Mouse (Mus musculus) spleen, adult 2 months (tissue): ENCODE results near the gene A1cf. TPM values are rescaled to one million over a fixed set of nuclear protein-coding genes. Genes with fewer than 3 reads are reported as not detected.

Experiments used
- DNase-seq, 2 experiments: peaks; one replicate each; pipeline versions ENCODE4 v3.0.0 to v3.0.0-alpha.2; 2012 to 2021; ENCODE audit warnings: low spot score in 2 of 2, low read depth in 1 of 2
- H3K27ac ChIP-seq: fragments of 200-500 bp; 2 replicates; pipeline ENCODE4 v1.5.1; 2012; ENCODE audit warnings: low read length, inconsistent platforms; ENCODE audit not compliant: insufficient read depth
- H3K27me3 ChIP-seq: fragments of 200-500 bp; 2 replicates; pipeline ENCODE4 v1.6.1; 2012; ENCODE audit warnings: mild to moderate bottlenecking, moderate library complexity, low read length, inconsistent platforms; ENCODE audit not compliant: control insufficient read depth, insufficient read depth
- H3K36me3 ChIP-seq: fragments of 200-500 bp; 2 replicates; pipeline ENCODE4 v1.6.1; 2012; ENCODE audit warnings: mild to moderate bottlenecking, low read length, inconsistent platforms; ENCODE audit not compliant: control insufficient read depth, insufficient read depth
- H3K4me1 ChIP-seq: fragments of 200-500 bp; 2 replicates; pipeline ENCODE4 v1.6.1; 2011; ENCODE audit warnings: inconsistent platforms; ENCODE audit not compliant: control insufficient read depth, insufficient read depth, insufficient read length
- H3K4me3 ChIP-seq: fragments of 200-500 bp; 2 replicates; pipeline ENCODE4 v1.5.1; 2011; ENCODE audit warnings: mild to moderate bottlenecking, inconsistent platforms; ENCODE audit not compliant: insufficient read depth, insufficient read length; ENCODE audit errors: extremely low read depth
- CTCF ChIP-seq: fragments of 200-500 bp; IDR thresholded peaks from 2 replicates; pipeline ENCODE4 v1.5.1; 2011; ENCODE audit warnings: mild to moderate bottlenecking, inconsistent platforms; ENCODE audit not compliant: insufficient read depth, insufficient read length, insufficient replicate concordance; ENCODE audit errors: extremely low read depth
- POLR2A ChIP-seq: fragments of 200-500 bp; IDR thresholded peaks from 2 replicates; pipeline ENCODE4 v1.6.1; 2011; ENCODE audit warnings: low read depth, low read length, inconsistent platforms
- WGBS: fragments of 180-500 bp; shearing (Covaris S2); methylation state at CpG from one replicate; pipeline ENCODE4 v1.1.7; 2018; 5-methylcytosine and 5-hydroxymethylcytosine counted together
- polyA plus RNA-seq: library from polyadenylated mRNA; depleted of rRNA; stranded (reverse); fragments of >200 nt; gene quantifications from 2 replicates; pipeline ENCODE4 v1.2.3, GENCODE M21; 2012

Gene A1cf
- polyA plus RNA-seq, 1 experiment, result 0.07 TPM

- Histone ChIP-seq H3K27ac (no peak overlapping the region), H3K27me3 (no peaks in the 10 kb centered on the region), H3K36me3 (no peaks in the 10 kb centered on the region), H3K4me3 (no peak overlapping the region), H3K4me1 (no peaks in the 10 kb centered on the region)
- TF ChIP-seq CTCF (no peak), POLR2A (no peak)
- WGBS, result 78% methylated on average over 4 of the region's 4 CpGs
- DNase-seq, result no peak
Measured at GRCm38 (mm10) chr19:31877968-31878367, 9.4 kb downstream of the A1cf start.

- Histone ChIP-seq H3K36me3 (no peaks in the 10 kb centered on the region), H3K27me3 (no peaks in the 10 kb centered on the region), H3K27ac (no peak overlapping the region), H3K4me1 (no peaks in the 10 kb centered on the region), H3K4me3 (no peak overlapping the region)
- TF ChIP-seq POLR2A (no peak), CTCF (no peak)
- DNase-seq, result no peak
- WGBS, result 83% methylated on average over 4 of the region's 4 CpGs
Measured at GRCm38 (mm10) chr19:31884594-31884993, 16.0 kb downstream of the A1cf start.

- no peak for DNase-seq
- H3K36me3 ChIP-seq, result no peaks in the 10 kb centered on the region
- no peak overlapping the region for H3K4me3 ChIP-seq
- no peaks in the 10 kb centered on the region for H3K4me1 ChIP-seq
- H3K27ac ChIP-seq, result no peak overlapping the region
- TF ChIP-seq CTCF (no peak), POLR2A (no peak)
- H3K27me3 ChIP-seq, result no peaks in the 10 kb centered on the region
- WGBS, result 90% methylated on average over 2 of the region's 2 CpGs
Measured at GRCm38 (mm10) chr19:31887275-31887674, 18.7 kb downstream of the A1cf start.

- H3K27ac ChIP-seq, result no peak overlapping the region
- no peaks in the 10 kb centered on the region for H3K4me1 ChIP-seq
- no peak for DNase-seq
- TF ChIP-seq CTCF, result no peak
- TF ChIP-seq POLR2A, result no peak
- H3K4me3 ChIP-seq, result no peak overlapping the region
- WGBS, result 81% methylated on average over 4 of the region's 4 CpGs
- no peaks in the 10 kb centered on the region for H3K36me3 ChIP-seq
- H3K27me3 ChIP-seq, result no peaks in the 10 kb centered on the region
Measured at GRCm38 (mm10) chr19:31889988-31890387, 21.4 kb downstream of the A1cf start.

GRCm38 (mm10) chr19:31891001-31891893 lies 22.7 kb downstream of the A1cf start:
- Histone ChIP-seq H3K4me3 (no peak overlapping the region), H3K27ac (no peak overlapping the region), H3K4me1 (no peaks in the 10 kb centered on the region), H3K27me3 (no peaks in the 10 kb centered on the region), H3K36me3 (no peaks in the 10 kb centered on the region)
- no peak for TF ChIP-seq POLR2A
- TF ChIP-seq CTCF, result no peak
- WGBS, result 85% methylated on average over 6 of the region's 6 CpGs
- no peak for DNase-seq

- Histone ChIP-seq H3K36me3 (no peaks in the 10 kb centered on the region), H3K4me1 (no peaks in the 10 kb centered on the region), H3K27me3 (no peaks in the 10 kb centered on the region), H3K27ac (no peak overlapping the region), H3K4me3 (no peak overlapping the region)
- WGBS, result 83% methylated on average over 1 of the region's 1 CpGs
- no peak for TF ChIP-seq POLR2A
- TF ChIP-seq CTCF, result no peak
- DNase-seq, result no peak
Measured at GRCm38 (mm10) chr19:31895971-31896370, 27.4 kb downstream of the A1cf start.

GRCm38 (mm10) chr19:31896711-31897110 lies 28.1 kb downstream of the A1cf start:
- H3K36me3 ChIP-seq, result no peaks in the 10 kb centered on the region
- H3K4me1 ChIP-seq, result no peaks in the 10 kb centered on the region
- H3K4me3 ChIP-seq, result no peak overlapping the region
- no peak overlapping the region for H3K27ac ChIP-seq
- WGBS, result 78% methylated on average over 1 of the region's 1 CpGs
- no peak for DNase-seq
- no peaks in the 10 kb centered on the region for H3K27me3 ChIP-seq
- TF ChIP-seq POLR2A (no peak), CTCF (no peak)
